In genomic region chr2:153492573-153493392, GRCm38 (mm10) we compare ENCODE assay signal across 8 mouse cellular contexts. TPM values are rescaled to one million over a fixed set of nuclear protein-coding genes. Genes with fewer than 3 reads are reported as not detected.
DNase-seq lines count a peak whose midpoint lies in the region; ATAC-seq and TF ChIP-seq lines count a peak whose summit lies in the region.

Gene 4930404H24Rik (plus strand): TSS chr2:153492790.

- no peaks in the 10 kb centered on the region for H3K27me3 ChIP-seq in hindbrain, postnatal 0 days (ENCODE audit: insufficient read depth, low read length)

- ATAC-seq in activated CD4-positive, CD25-positive, alpha-beta regulatory T cell, adult 4 months, result peak; percentile 56
- peak; percentile 86 for ATAC-seq in hindbrain, postnatal 0 days
- ATAC-seq in megakaryocyte progenitor cell, adult 5-6 weeks (replicated peaks; ENCODE audit: poor library complexity), result peak; percentile 9
- no peak for ATAC-seq in monocyte, adult 5-6 weeks (replicated peaks; ENCODE audit: insufficient number of reproducible peaks, low FRiP score, low TSS enrichment, poor library complexity, severe bottlenecking)

- peak; percentile 89 for DNase-seq in cerebellum, adult 9-11 months
- peak; percentile 71 for DNase-seq in frontal cortex, postnatal 10 days (ENCODE audit: low spot score in 2 of 2)
- DNase-seq in hindbrain, postnatal 0 days (ENCODE audit: low spot score), result peak; percentile 96
- peak; percentile 76 to 79 for DNase-seq in left cerebral cortex, postnatal 25 days (ENCODE audit: low spot score in 2 of 2)
- peak; percentile 93 for DNase-seq in right cerebral cortex, postnatal 4 days

- peak within 1 kb of the TSS; percentile 97 for H3K27ac ChIP-seq in hindbrain, postnatal 0 days

- WGBS in hindbrain, postnatal 0 days, result under 1% methylated on average over 55 of the region's 83 CpGs

- no peaks in the 10 kb centered on the region for H3K9me3 ChIP-seq in hindbrain, postnatal 0 days (ENCODE audit: low read length)

- H3K4me2 ChIP-seq in hindbrain, postnatal 0 days (ENCODE audit: low read depth, low read length), result peak within 1 kb of the TSS; percentile 91

- peaks cover 47% of the 10 kb centered on the region for H3K4me1 ChIP-seq in hindbrain, postnatal 0 days (ENCODE audit: insufficient read depth, low read length)

- TF ChIP-seq CTCF in hindbrain, postnatal 0 days (IDR thresholded peaks at IDR 0.05; ENCODE audit: low read depth), result no peak

- peak within 1 kb of the TSS; percentile 52 for H3K4me3 ChIP-seq in hindbrain, postnatal 0 days (ENCODE audit: low read length)

- peak within 1 kb of the TSS; percentile 67 for H3K9ac ChIP-seq in hindbrain, postnatal 0 days (replicated peaks; ENCODE audit: low read length)

- intact Hi-C loops in left cerebral cortex, postnatal 25 days (cut with DNase I), result loop anchor here (2.0 kb wide), 1 partner anchor 36 kb away; the partner anchor contains the start of gene Nol4l

- no peaks in the 10 kb centered on the region for H3K36me3 ChIP-seq in hindbrain, postnatal 0 days (ENCODE audit: insufficient read depth, low read length)

RNA-seq across cellular contexts. Expression of gene 4930404H24Rik, which starts in this region (rescaled TPM):
- polyA plus RNA-seq in activated CD4-positive, CD25-positive, alpha-beta regulatory T cell, adult 4 months (2017; shearing (Covaris generic)), result not detected
- not detected in 2 replicates for total RNA-seq in hindbrain, postnatal 0 days (2014; rRNA removed)
- not detected in 2 replicates for polyA plus RNA-seq in hindbrain, postnatal 0 days (2015; fragmentation: Nextera tagmentation; extraction: Ambion mirVana)
- total RNA-seq in left cerebral cortex, postnatal 25 days (2021), result not detected
- not detected in 2 replicates for total RNA-seq in megakaryocyte progenitor cell, adult 5-6 weeks (2015)
- not detected in 2 replicates for total RNA-seq in megakaryocyte progenitor cell, adult 5-6 weeks (2017)
- total RNA-seq in monocyte, adult 5-6 weeks (2017), result not detected in 3 replicates

Comparison
In these comparisons a context has a peak if more than half of its experiments do, and no peak if none do; other contexts are left out.
1. Peak in ATAC-seq in activated CD4-positive, CD25-positive, alpha-beta regulatory T cell, adult 4 months; RNA of the gene not detected or under 1 TPM.
2. Peak in DNase-seq, ATAC-seq, H3K4me3 ChIP-seq, H3K27ac ChIP-seq, H3K9ac ChIP-seq and H3K4me2 ChIP-seq in hindbrain, postnatal 0 days; RNA of the gene not detected or under 1 TPM.
3. Peak in DNase-seq in left cerebral cortex, postnatal 25 days; RNA of the gene not detected or under 1 TPM.
4. Peak in ATAC-seq in megakaryocyte progenitor cell, adult 5-6 weeks; RNA of the gene not detected or under 1 TPM.